Mouse (Mus musculus) CH12F3 (cell line): ENCODE data around the gene Fam13c.

Experiments
- in situ Hi-C: fragments of 300-500 bp; cut with MboI; formaldehyde crosslinking; loops from 2 replicates; pipeline ENCODE4 v1.14.3; 2020; ENCODE audit warnings: low sequenced_read_pairs

Gene Fam13c

DNA sequence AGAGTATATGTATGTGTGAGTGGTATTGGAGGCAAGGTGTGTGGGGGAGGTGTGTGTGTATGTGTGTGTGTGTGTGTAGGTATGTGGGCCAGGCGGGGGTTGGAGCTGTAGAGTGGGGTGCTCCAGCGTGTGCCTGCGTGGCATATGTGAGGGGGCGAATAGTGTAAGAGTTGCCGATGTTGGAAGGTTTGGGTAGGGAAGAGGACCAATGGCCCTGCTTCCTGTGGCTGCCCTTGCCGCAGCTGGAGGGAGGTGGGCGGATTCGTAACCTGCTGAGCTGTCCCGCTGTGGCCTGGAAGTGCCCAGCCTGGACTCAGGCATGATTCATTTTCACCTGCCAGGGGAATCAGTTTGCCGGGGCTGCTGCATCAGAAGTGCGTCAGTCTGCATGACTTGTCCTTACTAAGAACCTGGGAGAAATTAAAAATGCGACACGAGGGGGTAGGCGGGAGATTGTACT is 79.4 kb downstream of the Fam13c start:
- in situ Hi-C loops, result no loop called here

DNA sequence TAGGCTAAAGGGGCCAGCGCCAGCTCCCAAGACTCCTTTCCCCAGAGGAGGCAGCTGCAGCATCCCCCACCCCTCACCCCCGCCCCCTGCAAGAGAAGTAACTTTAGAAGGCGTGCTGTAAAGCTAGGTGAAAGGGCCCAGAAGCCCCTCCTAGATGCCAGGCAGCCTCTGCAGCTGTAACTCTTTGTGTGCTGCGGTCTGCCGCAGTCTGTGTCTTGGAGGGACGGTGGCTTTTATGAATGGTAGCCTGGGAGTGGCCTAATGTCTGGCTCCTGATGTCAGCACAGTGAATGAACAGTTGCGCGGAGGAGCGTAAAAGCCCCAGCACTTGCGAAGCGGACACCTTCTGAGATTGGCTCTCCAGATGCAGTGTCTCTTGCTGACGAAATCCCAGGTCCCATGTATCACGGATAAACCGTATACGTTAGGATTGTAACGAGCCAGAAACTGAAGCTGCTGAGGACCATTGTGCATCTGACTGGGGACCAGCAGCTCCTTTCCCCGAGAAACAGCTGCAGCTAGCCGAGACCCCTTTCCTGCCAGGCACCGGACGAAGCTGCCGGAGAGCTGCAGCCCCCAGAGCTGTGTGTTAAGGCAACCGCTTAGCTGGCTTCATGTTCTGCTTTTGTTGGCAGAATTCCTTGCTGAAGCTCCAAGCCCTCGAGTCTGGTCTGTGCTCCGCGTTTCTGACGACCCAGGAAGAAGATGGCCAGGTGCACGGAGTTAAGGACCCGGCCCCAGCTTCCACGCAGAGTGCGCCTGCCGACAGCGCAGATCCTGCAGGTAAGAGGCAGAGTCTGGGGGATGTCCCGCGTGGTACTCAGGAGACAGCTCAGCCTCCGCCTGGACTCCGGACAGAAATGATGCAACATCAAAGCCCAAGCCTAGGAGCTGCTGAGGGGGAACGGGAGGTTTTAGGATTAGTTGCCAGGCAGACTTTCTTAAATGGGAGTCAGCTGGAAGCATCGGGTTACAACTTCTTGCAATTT is 80.2 kb downstream of the Fam13c start:
- in situ Hi-C loops, result no loop called here

DNA sequence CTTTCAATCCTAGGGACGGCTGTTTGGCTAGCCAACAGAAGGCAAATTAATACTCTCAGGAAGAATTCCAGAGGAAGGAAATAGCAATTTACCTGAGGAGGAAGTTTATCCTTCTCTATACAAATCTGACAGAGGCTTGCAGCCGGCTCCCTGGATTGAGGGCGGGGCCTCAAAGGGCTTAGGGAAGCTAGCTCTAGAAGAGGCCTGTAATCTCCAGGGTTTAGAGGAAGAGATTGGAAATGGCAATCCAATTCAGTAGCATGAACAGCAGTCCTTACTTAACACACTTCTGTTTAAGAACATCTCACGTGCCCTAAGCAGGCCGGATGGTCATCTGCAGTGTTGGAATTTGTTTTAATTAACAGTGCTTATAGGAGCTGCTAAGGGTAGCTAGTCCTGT is 81.1 kb downstream of the Fam13c start:
- in situ Hi-C loops, result no loop called here

DNA sequence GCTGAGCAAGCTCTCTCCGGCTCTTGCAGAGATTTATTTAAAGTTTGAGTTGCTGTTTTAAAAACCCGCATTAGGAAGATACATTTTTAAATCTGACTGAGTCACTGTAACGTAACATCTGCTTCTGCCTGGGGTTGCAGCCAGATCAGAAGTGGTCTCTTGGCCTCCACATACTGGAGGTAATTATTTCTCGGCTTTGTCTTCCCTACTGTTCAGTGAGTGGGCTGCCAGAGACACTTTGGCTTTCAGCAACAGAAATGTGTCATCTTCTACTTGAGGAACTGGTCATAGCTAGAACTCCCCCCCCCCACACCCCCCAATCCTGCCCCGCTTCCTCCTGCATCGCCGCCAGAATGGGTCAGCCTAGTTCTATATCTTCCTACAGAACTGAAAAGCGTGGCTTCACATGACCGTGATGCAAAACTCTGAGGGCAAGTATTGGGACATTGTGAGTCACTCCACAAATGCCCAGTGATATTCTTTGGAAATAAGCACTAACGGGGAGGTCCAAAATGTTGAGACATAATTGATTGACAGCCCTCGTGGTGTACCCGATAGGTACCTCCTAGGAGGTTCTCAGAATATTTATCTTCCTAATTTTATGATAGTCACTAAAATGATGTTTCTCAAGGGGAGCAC is 90.0 kb downstream of the Fam13c start:
- in situ Hi-C loops, result no loop called here

DNA sequence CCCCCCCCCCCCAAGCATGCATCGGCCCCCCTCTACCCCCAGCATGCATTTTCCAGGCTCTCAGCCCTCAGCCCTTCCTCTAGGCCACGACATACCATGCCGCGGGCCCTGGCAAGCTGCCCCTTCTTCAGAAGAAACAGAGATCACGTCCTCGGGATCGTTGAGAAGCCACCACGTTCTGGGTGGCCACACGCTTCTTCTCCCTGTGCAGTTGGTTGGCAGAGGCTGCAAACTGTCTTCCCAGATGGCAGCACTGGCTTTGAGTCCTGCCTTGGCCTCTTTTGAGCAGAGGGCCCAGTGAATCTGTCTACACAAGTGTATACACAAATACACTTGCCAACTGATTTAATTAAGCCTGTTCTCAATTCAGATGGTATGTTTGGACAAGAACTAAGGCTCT is 92.0 kb downstream of the Fam13c start:
- in situ Hi-C loops, result no loop called here

DNA sequence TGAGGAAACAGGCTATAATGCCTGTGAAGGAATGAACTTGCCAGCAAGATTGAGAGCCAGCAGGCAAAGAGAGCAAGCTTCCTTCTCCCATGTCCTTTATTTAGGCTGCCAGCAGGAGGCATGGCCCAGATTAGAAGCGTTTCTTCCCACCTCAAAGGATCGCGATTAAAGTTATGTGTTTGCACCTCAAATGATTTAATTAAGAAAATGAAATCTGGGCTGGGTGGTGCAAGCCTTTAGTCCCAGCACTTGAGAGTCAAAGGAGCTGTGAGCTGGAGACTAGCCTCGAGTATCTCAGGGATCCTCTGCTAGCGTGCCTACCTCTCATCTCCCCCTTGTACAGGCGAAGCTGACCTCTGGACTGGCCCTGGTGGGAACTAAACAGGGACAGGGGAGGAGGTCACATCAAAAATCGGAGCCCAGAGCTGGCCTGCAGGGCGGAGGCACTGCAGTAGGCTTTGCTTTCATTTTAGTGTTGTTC is 93.1 kb downstream of the Fam13c start:
- in situ Hi-C loops, result no loop called here

- in situ Hi-C loops, result no loop called here
These were observed 93.7 kb downstream of the Fam13c start for GRCm38 (mm10) chr10:70533986-70534385.

DNA sequence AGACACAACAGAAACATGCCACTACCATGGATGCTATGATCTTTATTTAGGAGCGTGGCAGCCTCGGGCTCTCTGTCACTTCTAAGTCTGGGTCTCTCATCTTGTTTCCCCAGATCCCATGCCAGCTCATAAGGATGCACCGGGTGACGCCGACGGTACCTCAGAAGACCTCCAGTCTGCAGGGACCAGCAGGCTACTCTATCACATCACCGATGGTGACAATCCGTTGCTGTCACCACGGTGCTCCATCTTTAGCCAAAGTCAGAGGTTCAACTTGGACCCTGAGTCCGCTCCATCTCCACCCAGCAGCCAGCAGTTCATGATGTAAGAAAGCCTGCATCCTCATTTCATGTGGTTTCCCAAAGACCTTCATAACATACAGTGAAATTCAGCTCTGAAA is 94.3 kb downstream of the Fam13c start:
- in situ Hi-C loops, result no loop called here

DNA sequence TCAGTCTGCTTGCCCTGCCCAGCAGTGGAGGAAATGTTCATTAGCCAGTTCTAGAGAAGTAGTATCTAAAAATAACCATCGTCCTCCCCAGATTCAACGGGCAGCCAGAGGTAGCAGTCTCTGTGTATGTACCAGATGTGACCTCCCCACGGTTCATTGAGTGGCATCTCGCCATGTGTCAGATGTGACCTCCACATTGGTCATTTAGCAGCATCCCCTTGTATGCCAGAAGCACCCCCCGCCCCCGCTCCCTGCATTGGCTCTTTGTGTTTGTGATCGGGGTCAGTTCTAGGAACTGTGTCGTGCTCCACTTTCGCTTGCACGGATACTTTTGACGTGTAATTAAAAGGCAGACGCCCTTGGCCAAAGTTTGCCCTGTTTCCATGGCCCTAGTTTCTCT is 95.1 kb downstream of the Fam13c start:
- in situ Hi-C loops, result no loop called here

DNA sequence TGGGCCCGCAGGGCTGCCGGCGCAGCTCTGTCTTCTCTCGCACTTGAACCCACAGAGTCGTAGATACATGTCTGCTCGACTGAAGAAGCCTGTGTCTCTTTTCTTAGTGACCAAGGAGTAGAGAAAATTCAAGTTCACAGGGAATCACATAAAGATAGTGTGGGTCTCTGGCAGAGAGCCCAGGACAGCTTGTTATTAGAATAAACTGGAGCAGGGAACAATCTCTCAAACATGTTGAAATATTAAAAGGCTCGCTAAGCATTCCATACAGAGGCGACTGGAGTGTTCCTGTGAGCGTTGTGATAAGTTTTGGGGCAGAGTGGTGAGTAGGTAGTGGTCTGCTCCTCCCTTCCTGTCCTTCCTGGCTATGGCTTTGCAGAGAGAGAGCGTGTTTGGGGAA is 97.4 kb downstream of the Fam13c start:
- in situ Hi-C loops, result no loop called here

DNA sequence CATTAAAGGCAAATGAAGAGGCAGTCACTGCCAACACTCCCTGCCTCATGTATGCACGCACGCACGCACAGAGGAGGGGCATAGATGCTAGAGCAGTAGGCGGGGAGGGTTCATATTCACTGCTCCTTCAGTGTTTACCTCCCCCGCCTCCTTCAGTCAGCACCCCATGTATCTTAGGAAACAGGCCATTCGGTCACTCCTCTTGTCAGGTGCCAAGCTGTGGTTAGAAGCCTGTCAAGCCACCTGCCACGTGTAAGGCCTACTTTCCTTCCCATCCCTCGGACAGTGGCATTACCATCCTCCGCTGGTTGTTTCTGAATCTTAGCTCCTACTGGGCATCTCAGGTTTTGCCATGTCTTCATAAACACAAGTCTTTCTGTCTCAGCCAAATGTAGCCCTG is 99.0 kb downstream of the Fam13c start:
- in situ Hi-C loops, result no loop called here

DNA sequence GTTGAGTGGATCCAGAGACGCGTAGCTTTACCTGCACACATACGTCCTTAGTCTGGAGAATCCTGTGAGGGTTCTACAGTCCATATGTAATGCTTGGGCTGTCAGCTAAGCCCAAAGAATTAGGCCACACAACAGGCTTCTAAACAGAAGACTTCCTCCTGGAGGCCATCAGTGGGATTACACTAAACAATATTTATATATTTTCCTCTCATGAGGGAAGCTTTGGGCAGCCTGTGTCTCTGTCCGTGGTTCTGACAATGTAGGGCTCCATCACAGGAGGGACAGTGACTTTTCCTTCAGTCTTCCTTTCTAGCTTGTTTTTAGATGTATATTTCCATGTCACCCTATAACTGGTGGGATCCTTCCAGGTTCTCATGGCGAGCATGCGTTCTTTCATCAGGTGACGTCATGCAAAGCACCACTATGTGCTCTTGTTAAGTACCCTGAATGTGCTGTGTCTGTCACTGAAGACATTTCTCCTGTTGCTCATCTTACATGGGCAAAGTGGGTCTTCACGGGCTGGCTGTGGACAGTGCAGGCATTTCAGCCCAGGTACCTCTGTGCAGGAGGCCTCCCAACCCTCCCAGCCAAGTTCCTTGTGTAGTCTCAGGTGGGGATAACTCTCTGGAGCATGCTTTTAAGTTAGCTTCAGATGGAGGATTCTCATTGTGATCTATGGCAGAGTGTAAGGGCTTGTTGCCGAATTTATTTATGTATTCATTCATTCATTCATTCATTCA is 100.3 kb downstream of the Fam13c start:
- in situ Hi-C loops, result no loop called here

DNA sequence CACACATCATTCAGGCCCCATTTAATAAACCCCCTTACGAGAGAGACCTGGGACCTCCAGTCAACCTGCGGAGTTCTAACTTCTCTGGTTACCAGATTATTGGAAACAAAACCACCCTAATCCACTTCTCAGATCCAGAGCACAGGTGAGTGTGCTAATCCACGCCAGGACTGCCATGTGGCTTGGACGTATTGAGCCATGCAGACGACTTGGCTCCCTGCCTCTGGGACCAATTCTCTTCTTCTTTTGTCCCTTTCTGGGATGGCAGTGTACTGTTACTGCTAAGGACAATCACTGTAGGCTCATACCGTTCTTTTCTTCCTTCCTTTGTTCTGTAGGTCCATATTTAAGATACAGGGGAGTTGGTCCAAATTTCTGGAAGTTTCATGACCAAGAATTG is 102.6 kb downstream of the Fam13c start:
- in situ Hi-C loops, result no loop called here

- in situ Hi-C loops, result no loop called here
These were observed 112.2 kb downstream of the Fam13c start for GRCm38 (mm10) chr10:70552531-70552930.

GRCm38 (mm10) chr10:70563636-70564035 is 123.4 kb downstream of the Fam13c start:
- in situ Hi-C loops, result no loop called here

- in situ Hi-C loops, result no loop called here
These were observed 141.4 kb downstream of the Fam13c start for GRCm38 (mm10) chr10:70581556-70582211.

DNA sequence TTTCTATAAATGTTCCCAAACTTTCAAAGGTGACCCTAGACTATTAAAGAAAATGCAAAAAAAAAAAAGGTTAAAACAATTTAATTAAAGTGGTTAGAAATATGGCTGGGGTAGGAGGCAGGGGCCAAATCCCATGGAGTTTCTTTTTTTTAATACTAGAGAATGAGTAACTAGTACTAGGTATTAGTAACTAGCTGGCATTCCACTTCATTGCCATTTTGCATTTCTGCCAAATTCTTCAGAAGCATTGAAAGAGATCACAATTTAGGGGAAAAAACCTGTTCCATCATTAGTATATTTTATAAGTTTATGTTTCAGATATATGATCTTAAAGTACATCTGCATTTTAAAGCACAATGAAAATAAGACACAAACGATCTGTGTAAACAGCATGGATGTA is 143.9 kb downstream of the Fam13c start:
- in situ Hi-C loops, result no loop called here

GRCm38 (mm10) chr10:70586876-70587405 is 146.7 kb downstream of the Fam13c start:
- in situ Hi-C loops, result no loop called here

- in situ Hi-C loops, result no loop called here
These were observed 153.7 kb downstream of the Fam13c start for GRCm38 (mm10) chr10:70594007-70594406.

DNA sequence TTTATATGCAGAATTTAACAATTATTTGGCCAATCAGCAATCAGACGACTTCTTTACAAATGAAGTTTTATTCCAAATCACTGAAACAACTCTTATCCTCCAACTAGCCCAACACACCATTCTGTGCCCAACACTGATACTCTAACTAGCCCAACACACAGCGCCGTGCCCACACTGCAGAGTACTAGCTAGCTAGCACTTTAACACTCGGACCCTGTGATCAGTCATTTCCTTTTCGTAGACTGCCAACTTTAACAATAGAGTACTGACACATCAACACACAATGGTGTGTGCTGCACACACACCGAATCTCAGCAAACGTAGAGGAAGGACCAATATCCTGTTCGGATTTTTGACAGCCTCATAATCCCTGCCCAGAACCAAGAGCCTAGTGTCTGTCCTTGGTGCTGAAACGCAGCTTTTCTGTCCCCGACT is 157.8 kb downstream of the Fam13c start:
- in situ Hi-C loops, result no loop called here
